Mouse (Mus musculus): Measurements from ENCODE around the gene Slc25a3. TPM values are rescaled to one million over a fixed set of nuclear protein-coding genes. Genes with fewer than 3 reads are reported as not detected.
A peak's percentile ranks its signal among the peaks of the same experiment; 100 is the strongest.

Gene Slc25a3
- polyA plus RNA-seq, 1 experiment: 21.2 TPM

- TF ChIP-seq TAL1 (IDR thresholded peaks at IDR 0.05; ENCODE audit: low read length) (no peak), GATA1 (IDR thresholded peaks at IDR 0.05; ENCODE audit: low read length) (no peak)
- Histone ChIP-seq H3K27me3 (ENCODE audit: control insufficient read depth) (no peaks in the 10 kb centered on the region), H3K4me3 (replicated peaks) (no peak overlapping the region), H3K36me3 (ENCODE audit: control insufficient read depth) (no peaks in the 10 kb centered on the region), H3K9me3 (ENCODE audit: control insufficient read depth, low read length) (no peaks in the 10 kb centered on the region), H3K4me1 (ENCODE audit: control insufficient read depth) (no peaks in the 10 kb centered on the region)
These were observed 20.9 kb downstream of the Slc25a3 start for GRCm38 (mm10) chr10:91102799-91103590.

- no peak overlapping the region for H3K4me3 ChIP-seq (replicated peaks)
- no peaks in the 10 kb centered on the region for H3K4me1 ChIP-seq (ENCODE audit: control insufficient read depth)
- H3K27me3 ChIP-seq (ENCODE audit: control insufficient read depth): no peaks in the 10 kb centered on the region
- no peaks in the 10 kb centered on the region for H3K9me3 ChIP-seq (ENCODE audit: control insufficient read depth, low read length)
- TF ChIP-seq TAL1 (IDR thresholded peaks at IDR 0.05; ENCODE audit: low read length) (no peak), GATA1 (IDR thresholded peaks at IDR 0.05; ENCODE audit: low read length) (no peak)
- H3K36me3 ChIP-seq (ENCODE audit: control insufficient read depth): no peaks in the 10 kb centered on the region
These were observed 21.9 kb downstream of the Slc25a3 start for GRCm38 (mm10) chr10:91101936-91102335.

GRCm38 (mm10) chr10:91100101-91100500 lies 23.8 kb downstream of the Slc25a3 start:
- Histone ChIP-seq H3K9me3 (ENCODE audit: control insufficient read depth, low read length) (no peaks in the 10 kb centered on the region), H3K4me3 (replicated peaks) (no peak overlapping the region), H3K36me3 (ENCODE audit: control insufficient read depth) (no peaks in the 10 kb centered on the region), H3K27me3 (ENCODE audit: control insufficient read depth) (no peaks in the 10 kb centered on the region), H3K4me1 (ENCODE audit: control insufficient read depth) (no peaks in the 10 kb centered on the region)
- no peak for TF ChIP-seq TAL1 (IDR thresholded peaks at IDR 0.05; ENCODE audit: low read length)
- no peak for TF ChIP-seq GATA1 (IDR thresholded peaks at IDR 0.05; ENCODE audit: low read length)

- no peak for TF ChIP-seq GATA1 (IDR thresholded peaks at IDR 0.05; ENCODE audit: low read length)
- TF ChIP-seq TAL1 (IDR thresholded peaks at IDR 0.05; ENCODE audit: low read length): no peak
- H3K4me3 ChIP-seq (replicated peaks): no peak overlapping the region
- no peaks in the 10 kb centered on the region for H3K36me3 ChIP-seq (ENCODE audit: control insufficient read depth)
- H3K9me3 ChIP-seq (ENCODE audit: control insufficient read depth, low read length): no peaks in the 10 kb centered on the region
- H3K4me1 ChIP-seq (ENCODE audit: control insufficient read depth): no peaks in the 10 kb centered on the region; the same call in none of the 2 replicates
- no peaks in the 10 kb centered on the region for H3K27me3 ChIP-seq (ENCODE audit: control insufficient read depth)
These were observed 25.8 kb downstream of the Slc25a3 start for GRCm38 (mm10) chr10:91098056-91098455.

GRCm38 (mm10) chr10:91094251-91095104 lies 29.4 kb downstream of the Slc25a3 start:
- no peaks in the 10 kb centered on the region for H3K27me3 ChIP-seq (ENCODE audit: control insufficient read depth)
- no peaks in the 10 kb centered on the region for H3K9me3 ChIP-seq (ENCODE audit: control insufficient read depth, low read length)
- peaks cover 2% of the 10 kb centered on the region for H3K4me1 ChIP-seq (ENCODE audit: control insufficient read depth)
- no peak overlapping the region for H3K4me3 ChIP-seq (replicated peaks)
- no peak for TF ChIP-seq GATA1 (IDR thresholded peaks at IDR 0.05; ENCODE audit: low read length)
- no peak for TF ChIP-seq TAL1 (IDR thresholded peaks at IDR 0.05; ENCODE audit: low read length)
- no peaks in the 10 kb centered on the region for H3K36me3 ChIP-seq (ENCODE audit: control insufficient read depth)

GRCm38 (mm10) chr10:91092812-91093211 lies 31.0 kb downstream of the Slc25a3 start:
- H3K4me1 ChIP-seq (ENCODE audit: control insufficient read depth): peaks cover 2% of the 10 kb centered on the region
- no peak for TF ChIP-seq GATA1 (IDR thresholded peaks at IDR 0.05; ENCODE audit: low read length)
- no peak for TF ChIP-seq TAL1 (IDR thresholded peaks at IDR 0.05; ENCODE audit: low read length)
- no peaks in the 10 kb centered on the region for H3K27me3 ChIP-seq (ENCODE audit: control insufficient read depth)
- H3K9me3 ChIP-seq (ENCODE audit: control insufficient read depth, low read length): no peaks in the 10 kb centered on the region
- H3K4me3 ChIP-seq (replicated peaks): no peak overlapping the region
- H3K36me3 ChIP-seq (ENCODE audit: control insufficient read depth): no peaks in the 10 kb centered on the region

GRCm38 (mm10) chr10:91083393-91083927 lies 40.4 kb downstream of the Slc25a3 start:
- H3K4me3 ChIP-seq (replicated peaks): peak overlapping the region; percentile 89
- no peaks in the 10 kb centered on the region for H3K9me3 ChIP-seq (ENCODE audit: control insufficient read depth, low read length)
- H3K27me3 ChIP-seq (ENCODE audit: control insufficient read depth): no peaks in the 10 kb centered on the region
- peaks cover 9% of the 10 kb centered on the region for H3K36me3 ChIP-seq (ENCODE audit: control insufficient read depth)
- peaks cover 21% of the 10 kb centered on the region for H3K4me1 ChIP-seq (ENCODE audit: control insufficient read depth)
- TF ChIP-seq GATA1 (IDR thresholded peaks at IDR 0.05; ENCODE audit: low read length): no peak
- no peak for TF ChIP-seq TAL1 (IDR thresholded peaks at IDR 0.05; ENCODE audit: low read length)

- Histone ChIP-seq H3K4me3 (replicated peaks) (peak within 1 kb of the TSS; percentile 89), H3K9me3 (ENCODE audit: control insufficient read depth, low read length) (no peaks in the 10 kb centered on the region), H3K27me3 (ENCODE audit: control insufficient read depth) (no peaks in the 10 kb centered on the region), H3K4me1 (ENCODE audit: control insufficient read depth) (peaks cover 21% of the 10 kb centered on the region), H3K36me3 (ENCODE audit: control insufficient read depth) (peaks cover 13% of the 10 kb centered on the region)
- TF ChIP-seq GATA1 (IDR thresholded peaks at IDR 0.05; ENCODE audit: low read length): no peak
- TF ChIP-seq TAL1 (IDR thresholded peaks at IDR 0.05; ENCODE audit: low read length): no peak
These were observed 41.1 kb downstream of the Slc25a3 start, which contains the start of the genes Apaf1 and Ikbip for GRCm38 (mm10) chr10:91082550-91083392. TSS of gene Apaf1 (minus strand) at chr10:91082770. TSS of gene Ikbip (plus strand) at chr10:91082940.
